Mouse (Mus musculus) layer of hippocampus, adult 8-10 months (tissue): ENCODE measurements around the gene Zfp184. TPM values are rescaled to one million over a fixed set of nuclear protein-coding genes. Genes with fewer than 3 reads are reported as not detected.
A peak's percentile ranks its signal among the peaks of the same experiment; 100 is the strongest.

Experiments
- DNase-seq, 2 experiments: peaks; one replicate each; pipeline ENCODE4 v3.0.0; 2022; ENCODE audit warnings: low spot score in 2 of 2
- total RNA-seq, 4 experiments: library from RNA; stranded (reverse); gene quantifications; 2 replicates each; pipeline ENCODE4 v1.2.4; 2022

Zfp184 gene
- total RNA-seq, 4 experiments from 2014 or later = 1.9 to 4.5 (median 2.9) TPM

- DNase-seq = no peak
These were observed 24.1 kb upstream of the Zfp184 start for GRCm38 (mm10) chr13:21920681-21921233.

GRCm38 (mm10) chr13:21923417-21923816 lies 21.5 kb upstream of the Zfp184 start:
- DNase-seq = no peak

GRCm38 (mm10) chr13:21924734-21925335 lies 20.1 kb upstream of the Zfp184 start:
- no peak for DNase-seq

GRCm38 (mm10) chr13:21930981-21931380 lies 13.9 kb upstream of the Zfp184 start:
- DNase-seq = no peak

GRCm38 (mm10) chr13:21931740-21932139 lies 13.2 kb upstream of the Zfp184 start:
- DNase-seq = no peak

- DNase-seq = peak in 1 of 2 experiments; percentile 28
These were observed 11.0 kb upstream of the Zfp184 start for GRCm38 (mm10) chr13:21933626-21934548.

- DNase-seq = peak in 1 of 2 experiments; percentile 43
These were observed 9.7 kb upstream of the Zfp184 start for GRCm38 (mm10) chr13:21934982-21935791.

- DNase-seq = no peak
These were observed 9.1 kb upstream of the Zfp184 start for GRCm38 (mm10) chr13:21935833-21936232.

- peak in 1 of 2 experiments; percentile 49 for DNase-seq
These were observed 7.9 kb upstream of the Zfp184 start for GRCm38 (mm10) chr13:21936968-21937367.

GRCm38 (mm10) chr13:21940213-21940612 lies 4.7 kb upstream of the Zfp184 start:
- peak; percentile 86 to 96 for DNase-seq

- peak; percentile 61 to 92 for DNase-seq
These were observed 4.0 kb upstream of the Zfp184 start for GRCm38 (mm10) chr13:21940811-21941321.

- DNase-seq = no peak
These were observed 1.2 kb upstream of the Zfp184 start for GRCm38 (mm10) chr13:21943644-21944043.

- DNase-seq = no peak
These were observed 335 bp upstream of the Zfp184 start for GRCm38 (mm10) chr13:21944592-21944925.

GRCm38 (mm10) chr13:21969269-21969668 lies 24.4 kb downstream of the Zfp184 start:
- no peak for DNase-seq

- no peak for DNase-seq
These were observed 24.9 kb downstream of the Zfp184 start for GRCm38 (mm10) chr13:21969816-21970215.

GRCm38 (mm10) chr13:21971641-21972040 lies 26.7 kb downstream of the Zfp184 start:
- no peak for DNase-seq

- DNase-seq = peak; percentile 72 to 91
These were observed 29.4 kb downstream of the Zfp184 start for GRCm38 (mm10) chr13:21974221-21974725.

- peak; percentile 36 to 71 for DNase-seq
These were observed 30.0 kb downstream of the Zfp184 start for GRCm38 (mm10) chr13:21974726-21975473.

- no peak for DNase-seq
These were observed 36.3 kb downstream of the Zfp184 start, which contains the start of gene Pom121l2 for GRCm38 (mm10) chr13:21980981-21981802. Pom121l2 (plus strand) TSS chr13:21981194.
